Mouse (Mus musculus): ENCODE measurements around the gene Tbc1d15. TPM values are rescaled to one million over a fixed set of nuclear protein-coding genes. Genes with fewer than 3 reads are reported as not detected.
A peak's percentile ranks its signal among the peaks of the same experiment; 100 is the strongest.
"Not testable (repeated sequence)": the region's sequence is repeated elsewhere in the genome, so short reads cannot be mapped to it uniquely, and the experiment has no call there.

Tbc1d15 gene
- total and polyA plus RNA-seq, 2 experiments from 2014 or later, result 11.3 to 29.7 TPM

DNA sequence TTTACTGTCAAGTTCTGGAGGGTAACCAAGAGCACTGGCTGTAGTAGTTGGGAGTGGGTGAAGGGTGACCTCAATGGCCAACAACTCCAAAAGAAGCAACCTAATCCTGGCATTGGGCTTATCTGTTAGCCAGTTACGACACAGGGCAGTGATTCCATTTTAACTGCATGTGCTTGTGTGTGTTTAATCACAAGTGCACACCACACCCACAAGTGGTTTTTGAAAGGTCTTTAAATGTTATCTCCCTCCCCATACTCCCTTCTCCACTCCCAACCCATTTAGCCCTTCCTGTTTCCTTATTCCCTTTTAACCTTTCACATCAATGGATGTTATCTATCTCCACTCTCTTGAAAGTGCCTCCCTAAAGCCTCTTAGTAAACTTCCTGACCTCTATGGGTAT is 46.0 kb downstream of the Tbc1d15 start:
- H3K36me3 ChIP-seq (replicated peaks; ENCODE audit: control insufficient read depth, insufficient read depth, low read length), result peaks cover 55% of the 10 kb centered on the region

DNA sequence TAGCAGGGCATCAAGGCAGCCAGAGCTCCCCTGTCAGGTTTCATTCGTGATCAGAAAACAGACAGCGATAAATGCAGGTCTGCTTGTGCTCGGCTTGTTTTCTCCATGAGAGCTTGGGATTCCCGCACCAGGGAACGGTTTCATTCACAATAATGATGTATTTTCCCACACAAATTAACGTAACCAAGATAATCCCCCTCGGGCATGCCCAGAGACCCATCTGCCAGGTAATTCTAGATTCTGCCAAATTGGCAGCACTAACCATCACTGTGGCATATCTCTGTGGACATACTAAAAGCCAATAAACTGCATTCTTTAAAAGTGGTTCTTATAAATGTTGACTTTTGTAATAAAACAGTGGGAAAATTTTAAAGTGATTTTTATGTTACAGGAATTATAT is 60.1 kb downstream of the Tbc1d15 start:
- no peak overlapping the region for H3K4me3 ChIP-seq (ENCODE audit: low read depth, low read length)
- TF ChIP-seq CTCF (IDR thresholded peaks at IDR 0.05; ENCODE audit: low read depth), result no peak
- no peak for TF ChIP-seq EP300 (IDR thresholded peaks at IDR 0.05; ENCODE audit: low read depth)
- no peaks in the 10 kb centered on the region for H3K27me3 ChIP-seq (ENCODE audit: control insufficient read depth, insufficient read depth, low read length)
- no peaks in the 10 kb centered on the region for H3K36me3 ChIP-seq (replicated peaks; ENCODE audit: control insufficient read depth, insufficient read depth, low read length)
- H3K27ac ChIP-seq (ENCODE audit: low read depth), result no peak overlapping the region
- no peak for ATAC-seq (ENCODE audit: insufficient read depth, low read depth)
- no peak overlapping the region for H3K4me2 ChIP-seq (ENCODE audit: low read depth, low read length)
- H3K4me1 ChIP-seq (ENCODE audit: control insufficient read depth, insufficient read depth), result no peaks in the 10 kb centered on the region
- H3K9me3 ChIP-seq (replicated peaks; ENCODE audit: control insufficient read depth, low read length), result no peaks in the 10 kb centered on the region
- DNase-seq (ENCODE audit: low spot score), result no peak
- H3K9ac ChIP-seq (replicated peaks; ENCODE audit: low read depth, low read length), result no peak overlapping the region
- WGBS, result 72% methylated on average over 7 of the region's 7 CpGs

More for the DNA sequence above, 46.0 kb downstream of the Tbc1d15 start:
- 23% methylated on average over 1 of the region's 1 CpGs for WGBS
- no peak for ATAC-seq (ENCODE audit: insufficient read depth, low read depth)
- Histone ChIP-seq H3K4me3 (ENCODE audit: low read depth, low read length) (no peak overlapping the region), H3K4me2 (ENCODE audit: low read depth, low read length) (no peak overlapping the region), H3K27ac (ENCODE audit: low read depth) (no peak overlapping the region), H3K9me3 (replicated peaks; ENCODE audit: control insufficient read depth, low read length) (no peaks in the 10 kb centered on the region), H3K9ac (replicated peaks; ENCODE audit: low read depth, low read length) (no peak overlapping the region), H3K4me1 (ENCODE audit: control insufficient read depth, insufficient read depth) (no peaks in the 10 kb centered on the region), H3K27me3 (ENCODE audit: control insufficient read depth, insufficient read depth, low read length) (no peaks in the 10 kb centered on the region)
- TF ChIP-seq EP300 (IDR thresholded peaks at IDR 0.05; ENCODE audit: low read depth) (no peak), CTCF (IDR thresholded peaks at IDR 0.05; ENCODE audit: low read depth) (no peak)
- no peak for DNase-seq (ENCODE audit: low spot score)

DNA sequence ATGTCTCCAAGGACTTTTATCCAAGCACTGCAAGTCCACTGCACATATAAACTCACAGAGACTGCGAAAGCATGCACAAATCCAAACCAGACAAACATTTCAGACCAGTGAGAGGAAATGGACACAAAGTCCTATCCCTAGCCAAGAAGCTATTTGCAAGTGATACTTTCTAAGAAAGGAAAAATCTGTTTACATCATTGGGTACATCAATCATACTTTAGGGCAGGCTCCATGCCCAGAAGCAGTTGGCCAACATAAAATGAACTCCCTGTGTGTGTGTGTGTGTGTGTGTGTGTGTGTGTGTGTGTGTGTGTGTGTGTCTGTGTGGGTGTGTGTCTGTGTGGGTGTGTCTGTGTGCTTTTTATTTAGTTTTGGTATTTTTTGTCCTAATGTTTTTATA is 63.9 kb downstream of the Tbc1d15 start:
- no peaks in the 10 kb centered on the region for H3K9me3 ChIP-seq (replicated peaks; ENCODE audit: control insufficient read depth, low read length)
- WGBS, result 63% methylated on average over 1 of the region's 1 CpGs
- H3K36me3 ChIP-seq (replicated peaks; ENCODE audit: control insufficient read depth, insufficient read depth, low read length), result no peaks in the 10 kb centered on the region
- no peak overlapping the region for H3K9ac ChIP-seq (replicated peaks; ENCODE audit: low read depth, low read length)
- no peak overlapping the region for H3K4me2 ChIP-seq (ENCODE audit: low read depth, low read length)
- TF ChIP-seq EP300 (IDR thresholded peaks at IDR 0.05; ENCODE audit: low read depth), result no peak
- no peak for TF ChIP-seq CTCF (IDR thresholded peaks at IDR 0.05; ENCODE audit: low read depth)
- no peaks in the 10 kb centered on the region for H3K27me3 ChIP-seq (ENCODE audit: control insufficient read depth, insufficient read depth, low read length)
- DNase-seq (ENCODE audit: low spot score) (no peak), ATAC-seq (ENCODE audit: insufficient read depth, low read depth) (no peak)
- no peak overlapping the region for H3K27ac ChIP-seq (ENCODE audit: low read depth)
- no peaks in the 10 kb centered on the region for H3K4me1 ChIP-seq (ENCODE audit: control insufficient read depth, insufficient read depth)
- no peak overlapping the region for H3K4me3 ChIP-seq (ENCODE audit: low read depth, low read length)

DNA sequence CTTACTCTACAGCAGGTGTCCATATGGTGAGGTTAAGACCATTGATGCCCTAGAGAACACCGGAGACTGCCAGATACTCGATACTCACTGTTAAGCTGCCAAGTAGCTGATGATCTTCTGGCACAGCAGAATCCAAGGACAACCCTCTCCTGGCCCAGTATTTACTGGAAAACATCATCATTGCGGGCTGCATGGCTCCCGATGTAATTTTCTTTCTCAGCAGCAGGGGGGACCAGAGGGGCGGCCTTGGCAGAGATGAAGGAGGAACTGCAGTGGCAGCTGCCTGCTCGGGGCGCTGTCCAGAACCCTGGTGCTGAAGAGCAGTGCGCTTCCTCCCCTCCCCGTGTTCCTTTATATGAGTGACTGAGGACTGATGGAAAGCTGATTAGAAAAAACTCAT is 66.6 kb downstream of the Tbc1d15 start, which contains the start of gene Tph2:
Gene Tph2, minus strand, starts transcription at position 326 of the 400 bp plus-strand sequence.
- H3K36me3 ChIP-seq (replicated peaks; ENCODE audit: control insufficient read depth, insufficient read depth, low read length), result no peaks in the 10 kb centered on the region
- DNase-seq (ENCODE audit: low spot score), result peak; percentile 48
- no peak within 1 kb of the TSS for H3K4me2 ChIP-seq (ENCODE audit: low read depth, low read length)
- H3K4me3 ChIP-seq (ENCODE audit: low read depth, low read length), result no peak within 1 kb of the TSS
- TF ChIP-seq EP300 (IDR thresholded peaks at IDR 0.05; ENCODE audit: low read depth) (no peak), CTCF (IDR thresholded peaks at IDR 0.05; ENCODE audit: low read depth) (peak; percentile 82)
- WGBS, result 4% methylated on average over 9 of the region's 9 CpGs
- no peaks in the 10 kb centered on the region for H3K9me3 ChIP-seq (replicated peaks; ENCODE audit: control insufficient read depth, low read length)
- H3K27ac ChIP-seq (ENCODE audit: low read depth), result no peak within 1 kb of the TSS
- H3K27me3 ChIP-seq (ENCODE audit: control insufficient read depth, insufficient read depth, low read length), result no peaks in the 10 kb centered on the region
- peak; percentile 72 for ATAC-seq (ENCODE audit: insufficient read depth, low read depth)
- H3K9ac ChIP-seq (replicated peaks; ENCODE audit: low read depth, low read length), result no peak within 1 kb of the TSS
- H3K4me1 ChIP-seq (ENCODE audit: control insufficient read depth, insufficient read depth), result no peaks in the 10 kb centered on the region

DNA sequence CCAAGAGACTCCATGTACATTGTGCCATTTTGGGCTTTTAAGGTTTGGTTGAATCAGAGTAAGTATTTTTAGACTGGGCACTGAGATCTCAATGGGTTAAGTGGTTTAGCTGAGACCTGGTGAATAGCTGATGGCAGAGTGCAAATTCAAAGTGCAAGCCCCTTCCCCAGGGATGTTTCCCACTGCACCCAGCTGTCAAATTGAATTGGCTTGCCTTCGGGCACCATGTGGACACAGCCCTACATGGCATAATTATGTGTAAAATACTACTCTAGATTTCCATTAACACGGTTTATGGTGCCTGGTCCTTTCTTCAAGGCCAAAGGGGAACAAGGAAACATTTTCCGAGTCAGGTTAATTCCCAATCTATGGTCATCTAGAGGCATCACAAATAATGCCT is 70.2 kb downstream of the Tbc1d15 start:
- no peak for ATAC-seq (ENCODE audit: insufficient read depth, low read depth)
- H3K27ac ChIP-seq (ENCODE audit: low read depth), result no peak overlapping the region

DNA sequence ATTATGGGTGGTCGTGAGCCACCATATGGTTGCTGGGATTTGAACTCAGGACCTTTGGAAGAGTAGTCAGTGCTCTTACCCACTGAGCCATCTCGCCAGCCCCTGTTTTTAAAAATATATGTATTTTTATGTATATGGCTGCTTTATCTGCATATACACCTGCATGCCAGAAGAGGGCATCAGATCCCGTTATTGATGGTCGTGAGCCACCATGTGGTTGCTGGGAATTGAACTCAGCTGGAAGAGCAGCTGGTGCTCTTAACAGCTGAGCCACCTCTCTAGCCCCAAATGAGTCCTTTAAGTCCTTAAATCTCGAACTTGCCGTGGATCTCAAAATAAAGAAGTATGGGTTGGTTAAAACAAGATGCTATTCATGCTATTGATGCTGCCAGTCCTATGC is 73.2 kb downstream of the Tbc1d15 start:
- H3K9me3 ChIP-seq (replicated peaks; ENCODE audit: control insufficient read depth, low read length); DNase-seq (ENCODE audit: low spot score); H3K9ac ChIP-seq (replicated peaks; ENCODE audit: low read depth, low read length); H3K27ac ChIP-seq (ENCODE audit: low read depth); H3K4me2 ChIP-seq (ENCODE audit: low read depth, low read length); ATAC-seq (ENCODE audit: insufficient read depth, low read depth); H3K4me1 ChIP-seq (ENCODE audit: control insufficient read depth, insufficient read depth); H3K27me3 ChIP-seq (ENCODE audit: control insufficient read depth, insufficient read depth, low read length); H3K36me3 ChIP-seq (replicated peaks; ENCODE audit: control insufficient read depth, insufficient read depth, low read length); H3K4me3 ChIP-seq (ENCODE audit: low read depth, low read length): not testable (repeated sequence)
- WGBS, result 52% methylated on average over 6 of the region's 6 CpGs

More for the DNA sequence above, 70.2 kb downstream of the Tbc1d15 start:
- Histone ChIP-seq H3K9me3 (replicated peaks; ENCODE audit: control insufficient read depth, low read length) (no peaks in the 10 kb centered on the region), H3K4me1 (ENCODE audit: control insufficient read depth, insufficient read depth) (no peaks in the 10 kb centered on the region), H3K27me3 (ENCODE audit: control insufficient read depth, insufficient read depth, low read length) (no peaks in the 10 kb centered on the region), H3K4me2 (ENCODE audit: low read depth, low read length) (no peak overlapping the region), H3K9ac (replicated peaks; ENCODE audit: low read depth, low read length) (no peak overlapping the region), H3K36me3 (replicated peaks; ENCODE audit: control insufficient read depth, insufficient read depth, low read length) (no peaks in the 10 kb centered on the region), H3K4me3 (ENCODE audit: low read depth, low read length) (no peak overlapping the region)
- TF ChIP-seq CTCF (IDR thresholded peaks at IDR 0.05; ENCODE audit: low read depth), result no peak
- TF ChIP-seq EP300 (IDR thresholded peaks at IDR 0.05; ENCODE audit: low read depth), result no peak
- 71% methylated on average over 3 of the region's 3 CpGs for WGBS
- no peak for DNase-seq (ENCODE audit: low spot score)

All from heart, postnatal 0 days (tissue).